Mouse (Mus musculus): ENCODE measurements around the gene Rnf121.

- TF ChIP-seq CTCF (IDR thresholded peaks at IDR 0.05) (no peak), EP300 (IDR thresholded peaks at IDR 0.05) (no peak)
These were observed 47.8 kb downstream of the Rnf121 start for GRCm38 (mm10) chr7:102017452-102017851.

All from lung, postnatal 0 days (tissue).